Mouse (Mus musculus) erythroid progenitor cell, adult 5-6 weeks (primary cell): ENCODE measurements around the gene Abraxas2. TPM values are rescaled to one million over a fixed set of nuclear protein-coding genes. Genes with fewer than 3 reads are reported as not detected.

Experiments used
- ATAC-seq: replicated peaks from 2 replicates; pipeline ENCODE4 v1.8.0; 2016; ENCODE audit warnings: moderate number of reproducible peaks, mild to moderate bottlenecking, moderate TSS enrichment, inconsistent platforms; ENCODE audit not compliant: poor library complexity, low FRiP score, severe bottlenecking
- total RNA-seq, 2 experiments: library from RNA; stranded (forward) in 1 of 2; stranded (reverse) in 1 of 2; fragments of 150-400 nt in 1 of 2; fragments of 186-747, 209-891 nt in 1 of 2; gene quantifications; 2 replicates each; pipeline versions ENCODE4 v1.2.3 to v1.2.4; 2015 to 2017; ENCODE audit warnings: low replicate concordance in 2 of 2

The Abraxas2 gene
- 8.6 and 17.2 TPM in 2 replicates for total RNA-seq (2015; ENCODE audit: low replicate concordance)
- total RNA-seq (2017; ENCODE audit: low replicate concordance) = 3.6 and 9.0 TPM in 2 replicates

- peak; percentile 99 for ATAC-seq
Observed at GRCm38 (mm10) chr7:132859042-132859958, at the start of gene Abraxas2. TSS of gene Abraxas2 (plus strand) at chr7:132859225.

- ATAC-seq = no peak
Observed at GRCm38 (mm10) chr7:132809721-132810120, 49.3 kb upstream of the Abraxas2 start.

DNA sequence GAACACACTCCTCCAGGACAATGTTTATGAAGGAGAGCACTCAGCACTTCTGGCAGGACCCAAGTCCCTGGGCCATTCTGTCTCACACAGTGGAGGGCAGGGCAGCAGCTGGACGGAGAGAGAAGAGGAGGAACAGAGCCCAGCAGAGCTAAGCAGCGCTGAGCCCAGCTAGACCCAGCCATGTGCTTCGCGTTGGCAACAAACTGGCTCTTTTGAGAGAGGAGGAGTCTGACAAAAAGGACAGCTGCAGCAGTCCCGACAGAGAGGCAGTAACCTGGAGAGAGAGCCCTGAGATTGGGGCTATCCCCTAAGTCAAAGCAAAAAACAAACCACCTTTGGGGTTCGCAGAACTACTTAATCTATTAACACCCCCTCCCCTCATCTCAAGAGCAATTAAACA is 48.7 kb upstream of the Abraxas2 start:
- no peak for ATAC-seq

DNA sequence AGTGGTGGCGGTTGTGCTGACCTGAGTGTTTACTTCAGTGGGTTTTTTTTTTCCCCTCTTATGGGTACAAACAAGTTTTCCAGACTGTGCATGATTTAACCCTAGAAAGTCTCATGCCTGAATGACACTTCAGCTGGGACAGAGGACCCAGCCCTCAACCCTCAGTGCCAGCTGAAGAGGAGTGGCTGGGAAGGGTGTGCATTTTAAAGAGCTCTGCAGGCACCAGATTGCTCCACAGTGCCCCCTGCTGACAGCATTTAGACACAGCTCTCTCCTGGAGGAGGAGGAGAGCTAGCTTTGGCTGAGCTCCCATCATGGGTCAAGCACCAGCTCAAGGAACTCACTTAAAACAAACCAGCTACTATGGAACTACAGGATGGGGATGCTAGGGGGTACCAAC is 48.1 kb upstream of the Abraxas2 start:
- peak; percentile 75 for ATAC-seq

DNA sequence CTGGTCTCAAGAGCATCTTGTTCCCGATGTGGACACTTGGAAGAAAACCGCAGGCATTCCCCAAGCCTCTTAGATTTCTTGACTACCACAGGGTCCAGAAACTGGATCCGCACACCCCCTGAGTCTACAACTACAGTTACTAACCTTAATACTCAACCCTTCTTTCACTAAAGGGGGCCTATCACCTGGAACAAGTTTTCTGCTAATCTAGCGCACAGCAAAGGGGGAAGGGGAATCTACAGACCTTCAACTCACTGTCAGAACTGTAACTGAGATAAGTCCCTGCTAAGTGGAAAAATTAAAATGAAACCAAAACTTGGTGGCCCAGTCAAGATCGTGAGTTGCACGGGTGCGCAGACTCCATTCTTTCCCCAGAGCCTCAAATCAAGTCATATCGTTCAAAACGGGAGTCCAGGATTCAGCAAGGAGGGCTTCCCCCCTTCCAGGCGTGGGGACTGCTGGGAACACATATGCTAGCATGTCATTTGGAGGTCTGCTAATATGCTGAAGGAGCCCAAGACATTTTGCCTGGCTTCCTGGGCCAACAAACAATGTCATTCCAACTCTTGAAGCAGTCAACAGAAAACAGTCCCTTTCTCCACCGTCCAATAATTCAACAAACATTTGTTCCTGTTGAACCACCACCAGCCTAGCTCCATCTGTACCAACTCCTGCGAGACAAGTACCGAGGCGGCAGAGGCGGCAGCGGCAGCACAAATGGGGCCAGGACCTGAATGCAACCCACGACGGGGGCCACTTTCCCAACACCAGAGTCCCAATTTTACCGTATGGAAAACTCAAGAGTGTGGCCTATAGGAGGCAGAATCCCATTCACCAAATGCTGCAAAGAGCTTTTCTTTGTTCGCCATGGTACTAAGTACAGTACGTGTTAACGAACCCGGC is 47.1 kb upstream of the Abraxas2 start:
- peak; percentile 36 for ATAC-seq

GRCm38 (mm10) chr7:132812619-132813415 is 46.2 kb upstream of the Abraxas2 start:
- ATAC-seq = peak; percentile 49

GRCm38 (mm10) chr7:132813416-132814088 is 45.5 kb upstream of the Abraxas2 start, which contains the start of gene Fam53b:
TSS of gene Fam53b (minus strand) at chr7:132813886.
- peak; percentile 20; the same call in 1 of the 2 replicates for ATAC-seq

- no peak for ATAC-seq
Observed at GRCm38 (mm10) chr7:132814089-132814450, 45.0 kb upstream of the Abraxas2 start.

- no peak for ATAC-seq
Observed at GRCm38 (mm10) chr7:132815081-132815480, 43.9 kb upstream of the Abraxas2 start.

- no peak for ATAC-seq
Observed at GRCm38 (mm10) chr7:132816528-132816927, 42.5 kb upstream of the Abraxas2 start.

DNA sequence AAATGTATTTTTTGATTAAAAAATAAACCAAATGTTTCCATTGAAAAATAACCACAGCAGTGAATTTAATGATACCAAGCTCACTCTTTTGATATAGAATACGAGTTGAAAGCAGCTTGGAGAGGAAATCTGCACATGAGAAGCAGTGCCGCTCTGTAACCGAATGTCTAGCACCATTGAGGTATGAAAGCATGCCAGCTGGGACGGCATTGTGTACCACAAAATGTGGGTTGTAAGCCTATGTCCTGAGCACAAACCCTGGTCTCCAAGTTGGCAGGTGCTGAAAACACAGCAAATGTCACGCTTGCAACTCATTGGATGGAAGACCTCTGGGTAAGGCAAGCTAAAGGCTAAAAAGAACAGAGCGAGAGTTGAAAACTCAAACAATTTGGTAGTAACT is 42.0 kb upstream of the Abraxas2 start:
- ATAC-seq = no peak

DNA sequence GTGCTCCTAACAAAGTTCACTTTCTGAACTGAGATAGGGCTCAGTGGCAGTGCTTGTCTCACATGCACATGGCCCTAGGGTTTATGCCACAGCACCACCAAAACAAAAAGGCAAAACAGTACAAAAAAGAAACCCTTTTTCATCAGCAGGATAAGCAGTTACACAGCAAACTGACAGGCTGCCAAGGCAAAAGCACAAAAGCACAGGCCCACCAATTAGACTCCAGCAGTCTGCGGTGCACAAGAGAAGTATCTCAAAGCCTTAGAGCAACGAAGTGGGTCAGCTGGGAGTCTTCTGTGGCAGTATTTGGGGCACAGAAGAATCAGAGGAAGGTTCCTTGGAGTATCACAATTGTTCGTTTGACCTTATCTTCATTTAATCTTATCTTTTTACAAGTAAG is 38.3 kb upstream of the Abraxas2 start:
- ATAC-seq = no peak

- ATAC-seq = no peak
Observed at GRCm38 (mm10) chr7:132823832-132824231, 35.2 kb upstream of the Abraxas2 start.

DNA sequence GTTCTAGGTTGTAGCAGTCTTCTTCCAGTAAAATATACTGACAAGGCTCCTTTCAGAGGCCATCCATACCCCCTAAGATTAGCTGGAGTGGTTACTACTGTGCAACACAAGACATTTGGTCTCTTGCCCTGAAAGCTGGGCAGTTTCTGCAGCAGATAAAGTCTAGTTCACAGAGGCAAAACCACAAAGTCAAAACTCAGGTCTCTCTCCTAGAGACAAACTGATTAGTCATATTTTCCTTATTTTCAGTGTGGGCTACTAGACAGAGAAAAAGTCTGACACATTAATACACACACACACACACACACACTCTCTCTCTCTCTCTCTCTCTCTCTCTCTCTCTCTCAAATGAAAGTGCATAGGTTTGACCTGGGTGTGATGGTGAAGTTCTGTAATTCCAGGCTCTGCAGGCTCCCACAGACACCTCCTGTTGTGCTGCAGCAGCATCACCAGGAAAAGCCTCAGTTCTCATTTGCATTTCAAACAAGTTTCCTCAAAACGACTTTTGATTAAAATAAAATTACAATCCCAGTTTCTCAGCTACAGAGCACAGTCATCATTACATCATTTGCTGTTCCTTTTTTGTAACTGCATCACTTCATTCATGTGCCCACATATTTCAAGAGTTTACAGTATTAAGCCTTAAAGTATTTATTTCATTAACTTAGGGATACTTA is 34.5 kb upstream of the Abraxas2 start:
- no peak for ATAC-seq

GRCm38 (mm10) chr7:132830955-132831354 is 28.1 kb upstream of the Abraxas2 start:
- ATAC-seq = no peak

- ATAC-seq = no peak
Observed at GRCm38 (mm10) chr7:132841287-132841686, 17.7 kb upstream of the Abraxas2 start.

GRCm38 (mm10) chr7:132842455-132842854 is 16.6 kb upstream of the Abraxas2 start:
- no peak for ATAC-seq

DNA sequence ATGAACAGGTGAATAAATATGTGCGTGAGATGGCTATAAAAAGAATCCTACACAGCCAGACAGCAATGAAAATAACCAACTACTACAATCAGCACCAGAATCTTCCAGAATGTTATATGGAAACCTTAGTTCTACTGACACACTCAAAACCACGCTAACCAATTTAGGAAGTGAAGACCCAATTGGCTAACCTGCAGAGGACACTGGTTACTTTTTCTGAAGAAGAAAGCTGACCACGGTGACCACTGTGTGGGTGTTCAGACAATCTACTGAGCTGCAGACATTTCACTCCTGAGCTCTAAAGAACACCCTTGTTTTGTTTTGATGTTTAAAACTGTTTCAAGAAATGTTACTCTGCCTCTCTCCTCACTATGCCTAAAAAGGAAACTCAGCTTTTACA is 15.9 kb upstream of the Abraxas2 start:
- ATAC-seq = no peak
